Mouse (Mus musculus) retina, postnatal 7 days (tissue): ENCODE measurements around the gene Ndufb8.

Experiments used
- DNase-seq: peaks from one replicate; pipeline ENCODE4 v3.0.0-alpha.2; 2012; ENCODE audit warnings: low read depth, low spot score

The Ndufb8 gene

DNA sequence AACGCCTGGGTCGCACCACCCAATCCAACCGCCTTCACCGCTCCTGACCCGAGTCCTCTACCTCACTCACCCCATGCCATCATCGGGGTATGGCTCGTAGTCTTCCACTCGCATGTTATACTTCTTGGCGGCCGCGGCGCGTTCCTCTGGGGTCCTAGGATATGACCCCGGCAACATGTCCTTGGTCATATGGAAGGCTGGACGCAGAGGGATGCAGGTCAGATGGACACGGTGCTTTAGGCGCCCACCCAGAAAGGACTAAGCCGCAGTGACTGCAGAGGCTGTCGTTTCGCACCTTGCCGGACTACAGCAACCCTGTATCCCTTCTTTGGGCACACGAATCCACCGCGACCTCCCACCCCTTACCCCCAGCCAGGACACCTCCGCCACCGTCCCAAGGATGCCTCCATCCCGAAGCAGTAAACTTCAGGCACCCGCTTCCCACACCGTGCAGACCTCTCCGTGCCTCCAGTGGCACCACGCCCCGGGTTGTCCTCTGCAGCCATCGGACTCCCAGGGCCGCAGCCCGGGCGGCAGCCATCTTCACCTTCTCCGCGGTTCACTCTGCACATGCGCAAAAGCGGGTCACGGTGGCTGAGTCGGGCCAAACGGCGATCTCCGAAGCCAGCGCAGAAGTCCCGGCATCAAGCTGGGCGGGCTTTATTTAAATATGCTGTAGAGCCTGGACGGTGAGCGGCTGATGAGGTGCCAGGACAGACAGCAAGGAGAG lies at the start of gene Ndufb8:
Gene Ndufb8 (minus strand): TSS at position 580 of the 730 bp plus-strand sequence.
- peak; percentile 90 for DNase-seq

DNA sequence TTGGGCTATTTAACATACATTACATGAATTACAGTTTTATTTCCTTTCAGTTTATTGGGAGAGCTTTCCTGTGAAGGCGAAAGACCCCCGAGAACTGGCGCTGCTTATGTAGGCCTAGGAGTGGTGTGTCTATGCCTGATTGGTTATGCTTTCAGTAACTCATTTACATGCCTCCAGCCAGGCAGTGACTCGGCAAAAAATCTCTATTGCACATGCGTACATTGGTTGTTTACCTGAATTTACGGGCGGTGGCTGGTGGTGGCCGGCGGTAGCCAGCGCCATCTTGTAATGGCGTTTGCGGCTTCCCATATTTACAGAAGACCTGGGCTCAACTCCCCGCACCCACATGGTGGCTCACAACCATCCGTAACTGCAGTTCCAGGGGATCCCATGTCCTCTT lies 38.9 kb upstream of the Ndufb8 start:
- DNase-seq = no peak

DNA sequence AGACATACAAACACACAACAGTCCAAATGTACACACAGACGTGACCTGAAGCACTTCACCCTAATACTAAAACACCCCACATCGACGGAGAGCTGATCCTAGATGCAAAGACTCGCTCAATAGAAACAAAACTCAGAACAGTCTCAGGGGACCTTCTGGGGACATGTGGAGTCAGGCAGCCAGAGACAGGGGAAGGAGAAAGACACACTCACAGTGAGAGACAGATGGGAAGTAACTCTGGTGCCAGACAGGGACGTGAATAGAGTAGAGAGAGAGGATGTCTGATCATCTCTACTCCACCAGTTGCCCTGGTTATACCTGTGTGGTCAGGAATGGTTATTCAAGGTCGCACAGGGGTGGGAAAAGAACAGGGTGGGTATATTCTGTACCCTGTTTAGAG lies 36.4 kb upstream of the Ndufb8 start:
- no peak for DNase-seq

DNA sequence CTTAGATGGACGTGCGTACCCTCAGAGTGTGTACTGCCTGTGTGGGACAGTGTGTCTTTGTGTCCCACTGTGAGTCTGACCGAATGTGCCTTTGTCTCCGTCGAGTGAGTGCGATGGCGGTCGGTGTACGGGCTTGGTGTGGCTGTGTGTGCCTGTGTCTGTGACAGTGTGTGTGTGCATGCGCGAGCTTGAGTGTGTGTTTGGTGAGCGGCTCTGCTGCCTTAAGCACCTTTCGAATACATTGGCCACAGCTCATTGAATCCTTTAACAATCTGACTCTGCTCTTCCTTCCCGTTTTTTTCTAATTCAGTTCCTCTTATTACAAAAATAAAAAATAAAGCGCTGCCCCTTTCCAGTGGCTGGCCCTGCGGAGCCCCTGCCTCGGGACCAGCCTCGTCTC lies 35.8 kb upstream of the Ndufb8 start:
- no peak for DNase-seq

DNA sequence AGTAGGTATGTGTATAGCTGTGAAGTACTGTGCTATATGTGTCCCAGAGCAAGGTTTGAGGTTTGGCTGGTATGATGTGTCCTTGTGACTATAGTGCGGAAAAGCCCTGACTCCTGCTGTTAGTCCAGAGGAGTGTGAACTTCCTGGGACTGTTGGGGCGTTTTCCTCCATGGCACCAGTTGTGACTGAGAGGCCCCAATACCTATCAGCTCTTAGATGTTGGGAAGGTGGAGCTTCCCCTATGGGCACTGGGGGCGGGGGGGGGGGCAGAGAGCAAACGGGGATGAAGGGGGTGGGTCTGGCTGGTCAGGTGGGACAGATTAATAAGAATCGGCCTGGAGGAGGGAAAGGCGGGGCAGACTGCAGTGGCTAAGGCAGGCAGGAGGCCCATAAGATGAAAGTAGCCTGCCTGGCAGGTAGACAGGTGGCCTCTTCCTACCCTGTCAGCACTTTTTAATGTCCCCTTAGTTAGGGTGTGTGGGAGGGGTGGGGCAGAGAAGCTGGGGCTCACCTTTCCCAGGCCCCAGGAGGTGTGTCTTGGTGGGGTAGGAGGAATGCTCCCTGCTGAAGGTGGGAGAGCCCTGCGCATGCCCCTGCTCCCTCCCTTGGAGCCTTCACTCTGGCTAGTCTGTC lies 34.5 kb upstream of the Ndufb8 start:
- no peak for DNase-seq

DNA sequence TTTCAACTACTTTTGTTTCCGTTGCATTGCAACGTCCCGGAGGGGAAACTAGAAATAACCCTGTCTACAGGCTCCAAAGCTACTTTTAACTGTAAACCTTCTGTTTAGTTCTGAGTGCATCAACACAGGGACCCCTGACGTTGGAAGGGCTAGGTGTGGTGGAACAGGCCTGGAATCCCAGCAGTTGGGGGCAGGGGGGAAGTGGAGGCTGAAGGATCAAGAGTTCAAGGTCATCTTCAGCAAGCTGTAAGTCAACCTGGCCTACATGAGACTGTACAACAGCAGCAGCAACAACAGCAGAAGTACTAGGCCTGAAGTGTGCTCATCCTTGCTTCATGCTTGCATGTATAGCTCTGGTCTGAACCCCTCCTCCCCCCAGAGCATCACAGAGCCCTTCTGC lies 32.8 kb upstream of the Ndufb8 start:
- no peak for DNase-seq

DNA sequence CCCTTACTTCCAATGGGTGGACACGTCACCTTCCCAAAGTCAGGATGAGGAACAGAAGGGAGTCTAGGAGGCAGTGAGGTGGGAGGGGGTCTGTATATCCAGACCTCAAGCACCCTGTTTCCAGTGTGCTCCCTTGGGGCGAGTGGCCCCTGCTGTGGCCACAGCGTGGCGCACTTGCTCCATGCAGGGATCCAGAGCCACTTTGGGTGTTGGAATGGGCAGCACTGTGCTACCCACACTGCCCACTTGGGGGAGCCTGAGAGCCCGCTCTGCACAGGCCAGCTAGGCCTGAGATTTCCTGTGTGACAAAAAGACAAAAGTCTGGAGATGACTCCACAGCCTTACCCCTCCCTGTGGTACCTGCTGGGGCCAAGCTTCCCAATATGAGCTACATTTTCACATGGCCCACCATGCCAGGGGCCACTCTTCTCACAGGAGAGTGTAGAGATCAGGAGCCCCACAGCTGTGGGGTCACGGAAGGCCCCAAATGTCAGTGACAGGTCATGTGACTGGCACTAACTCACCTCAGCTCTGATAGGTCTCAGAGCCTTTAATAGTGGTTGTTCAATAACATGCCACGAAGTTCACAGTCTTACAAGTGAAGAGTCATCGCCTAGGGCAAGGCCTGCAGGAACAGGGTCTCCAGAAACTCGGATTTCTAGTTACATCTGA lies 27.5 kb upstream of the Ndufb8 start:
- DNase-seq = peak; percentile 85

DNA sequence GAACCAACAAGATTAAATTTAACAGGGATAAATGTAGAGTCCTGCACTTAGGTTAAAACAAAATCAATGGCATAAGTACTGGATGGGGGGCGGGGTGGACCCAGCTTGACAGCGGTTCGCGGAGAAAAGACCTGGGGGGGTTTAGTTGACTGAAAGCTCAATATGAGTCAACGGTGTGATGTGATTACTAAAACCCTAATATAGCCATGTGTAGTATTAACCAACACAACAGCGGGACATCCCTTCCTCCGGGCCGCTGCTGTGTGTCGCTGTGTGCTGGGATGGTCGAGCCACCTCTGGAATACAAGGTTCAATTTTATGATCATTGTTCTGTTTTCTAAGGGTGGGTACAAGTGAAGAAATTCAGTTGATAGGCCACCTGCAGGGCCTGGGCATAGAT lies 26.9 kb upstream of the Ndufb8 start:
- no peak for DNase-seq

DNA sequence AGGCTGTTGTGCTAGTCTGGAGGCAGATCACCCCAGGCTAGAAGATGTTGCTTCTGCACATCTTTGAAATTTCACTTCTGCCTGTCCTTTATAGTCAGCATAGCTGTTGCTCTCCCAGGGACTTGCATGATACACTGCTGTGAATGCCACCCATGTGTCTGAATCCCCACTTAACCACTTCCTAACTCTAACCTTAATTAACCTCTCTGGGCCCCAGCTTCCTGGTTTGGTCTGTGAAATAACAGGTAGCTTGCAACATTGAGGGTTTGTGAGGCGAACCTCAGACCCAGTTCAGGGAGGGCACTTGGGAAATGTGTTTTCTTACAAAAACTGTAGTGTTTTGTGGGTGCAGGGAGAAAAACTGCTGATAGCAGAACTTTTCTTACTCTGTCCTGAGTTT lies 22.8 kb upstream of the Ndufb8 start:
- no peak for DNase-seq

DNA sequence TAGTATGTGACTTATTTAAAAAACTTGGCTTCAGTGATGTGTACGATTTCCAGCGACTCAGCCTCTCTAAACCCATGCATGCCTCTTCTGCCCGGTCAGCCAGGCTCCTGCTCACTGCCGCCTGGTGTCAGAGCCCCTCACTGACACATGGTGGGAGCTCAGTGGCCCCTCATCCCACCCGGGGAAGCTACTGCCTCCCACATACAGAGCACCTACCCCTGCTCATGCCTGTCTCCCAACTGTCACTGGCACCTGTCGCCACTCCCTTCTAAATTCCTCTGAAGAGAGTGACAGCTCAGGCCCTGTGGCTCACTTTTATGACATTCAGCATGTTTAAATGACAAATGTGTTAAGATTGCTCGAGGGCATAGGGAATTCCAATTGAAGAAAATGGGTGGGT lies 21.0 kb upstream of the Ndufb8 start:
- no peak for DNase-seq

DNA sequence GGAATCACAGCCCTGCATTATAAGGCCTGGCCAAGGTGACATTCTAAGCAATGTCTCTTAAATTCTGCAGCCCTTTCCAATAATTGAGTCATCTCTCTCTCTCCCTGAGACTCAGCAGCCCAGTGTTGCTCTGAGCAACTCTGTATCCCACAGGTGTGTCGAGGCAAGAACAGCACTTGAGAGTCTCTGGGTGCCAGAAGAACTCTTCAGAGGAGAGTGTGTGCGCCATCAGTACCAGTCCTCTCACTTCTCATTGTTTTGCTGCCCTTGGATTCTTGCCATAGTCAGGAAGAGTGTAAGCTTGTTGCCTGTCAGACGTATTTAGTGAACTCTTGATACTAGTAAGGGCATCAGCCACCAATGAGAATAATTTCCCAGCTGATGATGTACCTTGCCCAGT lies 12.5 kb upstream of the Ndufb8 start:
- no peak for DNase-seq

DNA sequence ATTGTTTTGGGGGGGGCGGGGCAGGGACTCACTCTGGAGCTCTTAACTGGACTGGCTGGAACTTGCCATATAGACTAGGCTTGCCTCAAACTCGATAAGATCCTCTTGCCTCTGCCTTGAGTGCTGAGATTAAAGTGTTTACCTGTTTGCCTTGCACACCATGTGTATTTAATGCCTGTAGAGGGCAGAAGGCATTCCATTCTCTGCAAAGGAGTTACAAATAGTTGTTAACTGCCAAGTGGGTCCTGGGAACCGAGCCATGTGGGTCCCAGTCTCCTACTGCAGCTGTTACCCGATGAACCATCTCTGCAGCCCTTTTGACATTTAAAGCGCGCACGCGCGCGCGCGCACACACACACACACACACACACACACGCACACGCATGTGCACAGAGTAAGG lies 8.8 kb upstream of the Ndufb8 start:
- no peak for DNase-seq

DNA sequence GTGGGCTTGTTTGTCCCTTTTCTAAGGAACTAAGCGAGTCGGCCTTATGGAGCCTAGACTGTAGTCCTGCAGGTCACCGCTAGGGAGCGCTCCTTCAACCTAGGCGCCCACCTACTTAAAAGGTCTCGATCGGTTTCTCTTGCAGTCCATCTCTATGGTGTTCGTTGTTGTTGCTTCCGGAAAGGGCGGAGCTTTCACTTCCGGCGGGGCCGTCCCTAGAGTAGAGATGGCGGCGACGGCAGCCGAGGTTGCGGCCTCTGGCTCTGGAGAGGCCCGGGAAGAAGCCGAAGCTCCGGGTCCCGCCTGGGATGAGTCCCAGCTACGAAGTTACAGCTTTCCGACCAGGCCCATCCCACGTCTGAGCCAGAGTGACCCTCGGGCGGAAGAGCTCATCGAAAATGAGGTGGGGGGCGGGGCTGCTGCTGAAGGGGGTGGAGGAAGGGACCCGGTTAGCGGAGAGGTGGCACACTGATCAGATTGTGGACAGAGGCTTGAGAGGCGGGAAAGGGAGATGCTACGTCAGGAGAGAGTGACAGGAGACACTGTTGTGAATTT lies 7.5 kb upstream of the Ndufb8 start, which contains the start of gene Hif1an:
Gene Hif1an (plus strand): TSS at position 199 of the 555 bp plus-strand sequence.
- DNase-seq = peak; percentile 95

DNA sequence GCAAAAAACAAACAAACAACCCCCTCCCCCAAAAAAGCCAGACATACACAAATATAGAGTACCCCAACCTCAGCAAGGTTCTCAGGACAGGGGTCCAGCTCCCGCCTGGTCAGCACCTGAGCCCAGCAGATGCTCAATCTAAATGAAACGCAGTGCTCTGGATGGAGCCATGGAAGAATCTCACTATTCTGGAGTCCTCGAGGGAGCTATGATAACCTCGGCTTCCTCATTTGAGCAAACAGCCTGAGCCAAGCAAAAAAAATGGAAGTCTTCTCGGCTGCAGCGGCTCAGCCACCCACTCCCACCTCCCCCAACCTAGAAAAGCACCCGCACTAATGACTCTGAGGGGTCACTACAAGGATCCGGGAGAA lies 765 bp downstream of the Ndufb8 start:
- no peak for DNase-seq

DNA sequence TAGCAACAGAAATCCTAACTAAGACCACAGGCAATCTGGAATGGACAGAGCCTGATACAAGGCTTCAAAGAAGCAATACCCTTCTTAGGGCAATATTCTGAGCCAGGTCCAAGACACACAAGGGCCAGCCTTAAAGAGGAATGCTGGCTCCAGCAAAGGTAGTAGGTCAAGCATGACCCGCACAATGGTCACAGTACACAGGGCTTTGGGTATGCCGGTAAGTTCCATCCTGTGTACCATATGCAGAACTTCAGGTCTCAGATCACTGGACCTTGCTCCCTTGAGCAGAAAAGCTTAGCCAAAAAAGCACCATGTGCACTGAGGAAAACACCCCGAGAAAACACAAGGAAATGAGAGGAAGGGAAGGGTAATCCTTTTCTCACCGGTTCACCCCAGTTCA lies 2.0 kb downstream of the Ndufb8 start:
- DNase-seq = no peak

DNA sequence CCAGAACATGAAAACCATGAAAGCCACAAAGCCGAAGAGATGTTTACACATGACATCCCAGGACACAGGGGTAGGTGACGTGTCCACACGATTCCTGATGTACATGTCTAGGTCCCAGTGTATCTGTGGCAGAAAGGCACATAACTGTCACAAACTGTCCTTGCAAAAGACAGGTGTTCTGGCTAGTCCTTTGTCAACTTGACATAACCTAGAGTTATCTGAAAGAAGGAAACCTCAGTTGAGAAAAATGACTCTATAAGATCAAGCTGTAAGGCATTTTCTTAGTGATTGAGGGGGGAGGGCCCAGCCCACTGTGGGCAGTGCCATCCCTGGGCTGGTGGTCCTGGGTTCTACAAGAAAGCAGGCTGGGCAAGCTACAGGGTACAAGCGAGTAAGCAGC lies 2.5 kb downstream of the Ndufb8 start, which contains the start of gene Gm20538:
Gene Gm20538 (minus strand): TSS at position 101 of the 400 bp plus-strand sequence.
- DNase-seq = no peak

DNA sequence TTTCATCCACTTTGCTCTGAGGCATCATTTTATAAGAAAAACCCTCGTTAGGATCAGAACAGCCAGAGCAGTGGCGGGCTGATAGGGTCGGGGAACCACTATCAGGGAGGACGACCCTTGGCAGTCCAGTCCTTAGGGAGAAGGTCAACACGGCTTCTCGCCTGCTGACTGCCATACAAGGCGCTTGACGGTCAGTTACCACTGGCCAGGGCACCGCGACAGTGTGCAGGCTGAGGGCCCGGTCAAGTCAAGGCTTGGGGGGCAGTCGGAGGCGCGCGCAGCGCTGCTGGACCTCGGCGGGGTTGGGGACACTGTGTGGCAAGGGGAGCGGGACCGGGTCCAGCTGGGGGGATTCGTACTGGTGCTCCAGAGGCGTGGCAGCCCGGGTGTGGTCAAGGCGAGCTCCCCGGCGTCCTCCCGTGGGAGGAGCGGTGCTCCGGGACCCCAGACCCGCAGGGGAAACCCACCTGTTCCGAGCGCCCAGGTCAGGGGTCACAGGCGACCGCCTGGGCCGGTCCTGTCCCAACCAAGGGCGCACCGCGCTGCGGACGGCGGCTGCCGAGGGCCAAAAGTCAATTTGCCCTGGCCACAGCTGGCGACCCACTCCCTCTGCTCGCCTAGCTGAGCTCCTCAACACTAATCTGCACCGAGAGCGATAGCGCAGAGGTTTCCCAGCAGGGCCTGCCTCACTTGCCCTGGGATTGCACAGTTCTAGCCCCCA lies 9.8 kb downstream of the Ndufb8 start, which contains the start of gene Sec31b:
Gene Sec31b (minus strand): TSS at position 544 of the 721 bp plus-strand sequence.
- no peak for DNase-seq

DNA sequence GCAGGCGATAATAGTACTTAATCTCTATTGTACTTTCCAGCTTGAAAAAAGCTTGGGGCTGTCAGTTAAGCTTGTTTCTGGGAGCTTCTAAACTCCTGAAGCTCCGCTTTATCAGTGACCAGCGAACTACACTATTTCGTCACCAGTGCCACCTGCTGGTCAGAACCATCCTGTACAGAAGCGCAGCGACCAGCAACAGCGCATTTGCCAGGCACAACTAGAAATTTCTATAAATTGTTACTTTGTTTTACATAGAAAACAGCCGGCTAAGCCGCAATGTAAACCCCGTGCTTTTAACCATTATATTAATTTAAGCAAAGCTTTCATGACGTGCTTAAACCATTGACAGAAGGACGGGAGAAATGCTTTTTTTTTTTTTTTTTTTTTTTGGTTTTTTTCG lies 10.5 kb downstream of the Ndufb8 start:
- DNase-seq = peak; percentile 61

DNA sequence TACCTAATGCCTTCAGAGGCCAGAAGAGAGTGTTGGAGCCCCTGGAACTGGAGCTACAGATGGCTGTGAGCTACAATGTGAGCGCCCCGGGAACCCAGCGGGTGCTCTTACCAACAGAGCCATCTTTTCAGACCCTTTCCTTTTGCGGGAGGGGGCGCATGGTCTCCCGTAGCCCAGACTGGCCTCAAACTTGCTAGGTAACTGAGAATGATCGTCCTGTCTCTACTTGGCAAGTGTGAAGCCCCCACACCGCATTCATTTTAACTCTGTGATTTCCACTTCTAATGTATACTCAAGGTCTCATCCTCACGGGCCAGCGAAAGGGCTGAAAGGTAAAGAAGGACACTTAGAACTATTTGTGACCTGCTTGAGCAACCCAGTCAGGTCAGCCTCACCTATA lies 10.9 kb downstream of the Ndufb8 start:
- no peak for DNase-seq

DNA sequence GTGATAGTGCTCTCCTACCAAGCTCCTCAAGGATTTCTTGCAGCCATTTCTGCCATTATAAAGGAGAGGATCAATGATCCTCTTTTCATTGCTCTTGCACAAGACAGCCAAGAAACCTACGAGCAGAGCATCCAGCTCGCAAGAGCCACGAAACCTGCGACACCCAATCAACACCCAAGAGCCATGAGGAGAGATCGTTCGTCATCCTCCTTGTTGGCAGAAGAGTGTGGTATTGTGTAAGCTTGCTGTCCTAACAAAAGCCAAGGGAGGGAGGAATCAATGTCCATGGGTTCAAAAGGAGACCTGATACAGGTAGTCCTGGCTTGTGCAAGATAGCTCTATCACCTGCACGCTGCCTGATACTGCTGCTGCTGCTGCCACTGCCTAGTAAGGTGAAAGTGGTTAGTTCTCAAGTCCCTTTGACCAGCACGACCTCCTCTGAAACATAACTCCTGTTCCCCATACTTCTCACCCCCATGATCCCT lies 12.5 kb downstream of the Ndufb8 start:
- no peak for DNase-seq

DNA sequence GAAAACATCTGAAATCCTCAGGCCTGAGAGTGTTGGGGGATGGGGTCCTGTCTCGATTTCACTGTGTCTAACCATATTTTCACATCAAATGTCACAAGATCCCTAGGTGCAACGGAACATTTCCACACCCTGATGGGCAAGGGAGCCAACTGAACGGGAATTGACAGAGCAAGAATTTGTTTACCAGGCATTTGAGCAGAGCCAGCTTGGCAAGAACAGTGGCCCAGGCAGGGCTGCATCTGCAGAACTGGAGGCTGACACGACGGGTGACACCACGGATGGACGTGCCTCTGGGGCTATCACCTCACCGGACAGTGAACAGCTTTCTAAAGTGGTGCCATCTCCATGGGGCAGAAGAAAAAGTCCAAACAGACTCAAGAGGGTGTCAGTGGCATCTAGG lies 17.8 kb downstream of the Ndufb8 start:
- DNase-seq = no peak

DNA sequence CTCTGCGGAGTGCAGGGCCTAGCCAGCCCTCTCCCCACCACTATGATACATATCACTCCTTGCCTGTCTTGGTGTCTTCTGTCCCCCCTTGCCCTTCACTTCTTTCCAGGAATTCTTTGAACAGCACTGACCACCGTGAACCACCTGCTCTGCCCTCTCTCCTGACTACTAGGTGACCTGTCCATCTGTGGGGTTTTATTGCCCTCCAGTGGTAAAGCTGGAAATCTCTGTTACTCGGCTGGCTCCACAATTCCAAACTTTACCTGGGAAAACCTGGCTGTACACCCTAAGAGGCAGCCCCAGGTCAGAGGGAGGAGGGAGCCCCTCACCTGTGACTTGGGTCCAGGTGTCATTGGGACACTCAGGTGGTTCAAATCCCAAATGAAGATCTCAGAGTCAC lies 19.9 kb downstream of the Ndufb8 start:
- DNase-seq = no peak
